Mouse (Mus musculus) layer of hippocampus, adult 9-10 months (tissue): ENCODE measurements around the gene Lypla2.
"Not testable (repeated sequence)": the region's sequence is repeated elsewhere in the genome, so short reads cannot be mapped to it uniquely, and the experiment has no call there.

ENCODE experiments used
- DNase-seq: peaks from one replicate; pipeline ENCODE4 v3.0.0; 2022; ENCODE audit warnings: low spot score

Lypla2 gene

DNA sequence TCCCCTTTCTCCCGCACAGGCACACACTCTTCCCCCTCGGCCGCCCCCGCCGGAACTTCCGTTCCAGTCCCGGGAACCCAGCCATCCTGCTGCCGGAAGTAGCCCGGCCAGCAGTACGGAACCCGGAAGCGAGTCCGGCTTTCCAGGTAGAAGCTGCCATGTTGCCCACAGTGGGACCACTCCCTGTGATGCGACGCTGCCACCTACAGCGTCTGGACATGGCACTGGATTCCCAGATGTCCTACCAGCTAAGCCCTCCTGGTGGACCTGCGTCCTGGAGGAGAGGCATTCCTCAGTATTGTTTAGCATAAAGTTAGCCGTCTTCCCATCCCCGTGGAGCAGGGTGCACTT is at the start of gene Lypla2:
Gene Lypla2, minus strand, starts transcription at position 71 of the 351 bp plus-strand sequence.
- DNase-seq = no peak

DNA sequence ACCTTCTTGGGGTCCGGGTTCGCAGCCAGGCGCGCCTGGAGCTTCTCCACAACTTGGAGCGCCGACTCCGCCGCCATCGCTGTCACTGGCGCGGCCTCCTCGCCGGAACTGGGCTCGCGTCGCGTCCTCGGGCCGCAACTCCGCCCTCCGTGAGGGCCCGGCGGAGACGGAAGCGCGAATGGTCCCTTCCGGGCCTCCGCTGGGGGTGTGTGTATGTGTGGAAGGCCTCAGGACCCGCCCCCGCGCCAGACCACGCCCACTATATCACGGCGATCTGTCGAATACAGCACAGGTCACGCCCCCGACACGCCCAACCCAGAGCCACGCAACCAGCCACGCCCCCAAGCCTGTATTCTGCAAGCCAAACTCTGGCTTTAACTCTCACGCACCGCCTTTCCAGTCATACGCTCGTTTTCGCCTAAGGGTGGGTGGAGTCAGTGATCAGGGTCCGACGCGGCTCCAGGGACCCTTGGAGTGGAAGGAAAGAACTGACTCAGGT is 49.2 kb upstream of the Lypla2 start, which contains the start of gene Eloa:
Gene Eloa, minus strand, starts transcription at position 215 of the 499 bp plus-strand sequence.
- peak; percentile 98 for DNase-seq

DNA sequence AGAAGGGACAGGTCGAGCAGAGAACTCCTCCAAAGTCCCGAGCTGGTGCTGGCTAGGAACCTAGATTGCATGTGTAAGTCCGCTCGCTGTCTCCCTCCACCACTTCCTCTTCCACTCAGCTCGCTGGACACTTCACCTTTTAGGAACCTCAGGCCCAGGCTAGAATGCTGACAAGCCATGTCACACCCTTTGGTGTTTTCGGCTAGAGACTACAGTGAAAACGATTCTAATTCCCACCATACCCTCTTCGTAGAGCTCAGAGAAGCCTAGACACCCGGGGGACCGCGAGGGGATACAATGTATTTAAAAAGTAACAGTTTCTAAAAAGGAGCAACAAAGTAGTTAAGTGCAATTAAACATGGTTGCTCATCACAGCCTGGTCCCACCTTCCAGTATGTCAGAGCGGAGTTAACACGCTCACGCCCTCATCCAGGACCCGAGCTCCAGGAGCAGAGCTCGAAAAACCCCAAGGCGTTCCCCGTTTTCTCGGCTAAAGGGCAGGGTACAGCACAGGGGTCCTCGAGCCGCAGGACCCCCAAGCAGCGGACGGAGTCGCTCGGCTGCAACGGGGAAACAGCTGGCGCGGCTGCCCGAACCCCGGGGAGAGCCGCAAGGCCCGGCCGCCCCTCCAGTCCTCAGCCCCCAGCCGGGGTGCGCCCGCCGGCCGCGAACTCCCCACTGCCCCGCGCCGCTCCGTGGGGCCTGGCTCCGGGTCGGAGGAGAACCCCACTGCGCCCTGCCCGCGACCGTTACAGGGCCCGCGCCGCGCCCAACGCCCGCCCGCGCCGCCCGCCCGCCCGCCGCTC is 48.5 kb upstream of the Lypla2 start:
- DNase-seq = no peak

DNA sequence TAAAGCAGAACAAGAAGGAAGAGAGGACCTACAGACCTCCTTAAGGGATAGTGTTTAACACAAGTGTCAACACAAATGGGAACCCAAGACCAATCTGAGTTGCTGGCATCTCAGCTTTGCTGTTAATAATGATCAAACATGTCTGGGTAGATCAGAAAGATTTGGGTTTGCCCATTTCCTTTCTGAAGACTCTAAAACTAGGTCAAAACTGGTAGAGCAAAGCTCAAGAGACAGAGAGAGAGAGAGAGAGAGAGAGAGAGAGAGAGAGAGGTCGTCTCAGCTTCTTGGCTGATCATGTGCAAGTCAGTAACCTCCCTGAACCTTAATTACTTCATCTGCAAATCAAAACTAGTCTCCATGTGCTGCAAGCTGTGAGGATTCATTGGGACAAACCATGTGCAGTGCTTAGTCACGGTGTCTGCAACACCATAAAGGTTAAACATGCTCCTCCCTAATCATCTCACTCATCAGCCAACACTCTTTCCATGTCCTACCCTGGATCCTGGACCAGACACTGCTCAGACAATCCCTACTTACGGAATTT is 43.7 kb upstream of the Lypla2 start:
- no peak for DNase-seq

DNA sequence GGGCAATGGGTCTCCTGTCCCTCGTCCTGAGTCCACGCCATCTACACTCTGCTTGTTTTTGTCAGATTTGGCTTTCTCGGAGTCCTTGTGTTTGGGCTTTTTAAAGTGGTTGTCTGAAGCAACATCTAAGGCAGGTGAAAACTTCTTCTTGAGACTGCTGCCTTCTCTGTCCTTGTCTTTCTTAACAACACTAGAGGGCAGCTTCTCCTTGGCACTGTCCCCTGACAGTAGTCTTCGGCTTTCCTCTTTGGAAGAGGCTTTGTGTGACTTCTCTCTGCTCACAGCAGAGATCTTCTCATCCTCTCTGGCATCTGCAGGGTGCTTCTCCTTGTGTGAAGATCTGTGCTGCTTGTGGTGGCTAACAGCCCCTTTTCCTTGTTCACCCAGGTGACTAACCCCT is 38.2 kb upstream of the Lypla2 start:
- no peak for DNase-seq

DNA sequence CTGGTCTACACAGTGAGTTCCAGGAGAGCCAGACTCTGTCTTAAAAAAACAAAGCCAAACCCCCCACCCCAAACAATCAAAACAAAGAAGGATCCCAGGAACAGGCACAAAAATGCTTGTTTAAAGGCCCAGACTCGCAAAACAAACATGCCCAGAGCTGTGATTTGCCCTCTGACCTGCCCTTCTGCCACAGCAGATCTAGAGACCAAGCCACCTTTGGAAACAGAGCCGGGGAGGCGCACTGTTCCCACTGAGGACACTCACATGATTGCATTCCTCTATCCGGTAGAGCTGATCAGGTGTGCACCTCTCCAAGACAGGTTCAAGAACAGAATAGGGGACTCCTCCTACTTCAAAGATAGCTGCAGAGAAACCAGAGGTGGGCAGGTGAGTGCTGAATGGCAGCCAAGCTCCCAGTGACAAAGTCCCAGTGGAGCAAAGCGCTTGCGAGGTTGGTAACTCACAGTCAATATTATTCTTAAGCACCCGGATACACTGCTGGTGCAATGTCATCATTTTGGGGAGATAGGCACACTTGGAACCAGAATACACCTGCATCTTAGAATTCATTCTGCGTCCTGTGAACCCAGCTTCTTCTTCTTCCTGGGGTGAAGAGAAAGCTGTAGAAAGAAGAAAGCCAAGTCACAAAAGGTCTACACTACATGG is 36.5 kb upstream of the Lypla2 start:
- no peak for DNase-seq

DNA sequence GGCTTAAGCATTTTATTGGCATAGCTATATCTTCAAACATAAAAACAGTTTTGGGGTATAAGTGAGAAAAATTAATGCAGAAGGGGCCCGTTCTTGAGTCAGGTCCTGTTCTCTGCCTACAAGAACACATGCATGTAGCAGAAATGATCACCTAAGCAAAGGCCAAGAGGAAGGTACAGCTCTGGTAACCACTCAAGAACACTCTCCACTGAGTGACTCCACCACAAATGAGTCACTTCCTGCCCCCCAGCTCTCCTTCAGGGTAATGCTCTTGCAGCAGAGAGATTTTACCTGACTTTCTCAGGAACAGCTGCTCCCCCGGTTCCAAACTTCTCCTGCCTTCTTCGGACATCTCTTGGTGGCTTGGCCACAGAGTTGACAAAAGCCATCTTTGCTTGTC is 34.4 kb upstream of the Lypla2 start:
- no peak for DNase-seq

DNA sequence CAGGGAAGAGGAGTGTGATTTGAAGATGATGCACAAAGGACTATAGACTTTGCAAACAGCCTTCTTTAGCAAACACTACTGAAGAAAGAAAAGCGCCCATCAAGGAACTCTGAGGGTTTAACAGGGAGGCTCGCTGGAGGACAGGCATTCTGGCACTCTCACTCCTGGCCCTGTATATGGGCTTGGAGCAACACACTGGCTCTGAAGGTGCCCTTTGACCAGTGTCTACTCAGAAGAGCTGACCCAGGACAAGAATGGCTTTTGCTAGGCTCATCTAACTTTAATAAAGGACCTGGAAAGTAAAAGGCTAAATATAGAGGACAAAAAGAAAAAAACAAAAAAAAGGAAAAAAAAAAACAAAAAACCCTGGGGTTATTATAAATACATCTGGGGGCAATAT is 32.5 kb upstream of the Lypla2 start:
- no peak for DNase-seq

DNA sequence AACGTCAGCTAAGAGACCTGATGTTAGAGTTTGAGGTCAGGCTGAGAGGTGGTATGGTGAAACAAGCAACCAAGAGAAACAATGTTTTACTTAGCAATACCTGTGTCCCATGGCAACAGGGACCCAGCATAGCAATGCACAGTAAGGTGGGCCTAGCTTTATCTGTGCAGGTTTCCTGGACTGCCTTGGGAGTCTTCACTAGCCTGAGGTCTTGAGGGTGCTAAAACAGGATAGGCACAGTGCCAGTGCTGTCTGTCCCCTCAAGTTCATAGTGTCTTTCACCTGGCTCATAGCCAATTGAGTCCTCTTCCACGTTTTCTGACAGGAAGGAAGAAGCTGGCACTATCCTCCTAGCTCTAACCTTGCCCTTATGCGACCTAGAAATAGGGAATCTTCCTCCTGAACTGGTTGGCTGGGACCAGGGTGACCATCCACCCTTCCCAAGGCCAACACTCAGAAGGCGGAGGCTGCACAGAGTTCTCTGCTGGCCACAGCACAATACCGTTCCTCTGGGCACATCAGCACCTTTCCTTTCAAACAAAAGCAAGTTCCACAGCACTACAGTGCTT is 31.8 kb upstream of the Lypla2 start:
- DNase-seq = no peak

DNA sequence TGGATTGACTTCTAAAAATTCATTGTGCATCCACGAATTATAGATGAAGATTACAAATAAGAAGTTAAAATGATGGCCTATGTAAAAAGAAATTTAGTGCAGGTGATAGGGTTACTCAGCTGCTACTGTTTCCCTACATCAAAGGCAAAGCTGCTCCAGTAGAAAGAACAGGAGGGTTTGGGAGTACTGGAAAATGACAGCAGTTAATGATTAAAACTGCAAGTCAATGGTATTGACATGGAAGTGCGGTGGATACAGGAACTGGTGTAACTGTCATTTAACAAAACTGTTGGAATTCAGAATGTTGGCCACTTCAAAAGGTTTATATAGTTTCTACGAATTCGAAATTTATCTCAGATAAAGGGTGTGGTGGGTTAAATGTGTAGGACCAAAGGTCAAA is 22.7 kb upstream of the Lypla2 start:
- no peak for DNase-seq

DNA sequence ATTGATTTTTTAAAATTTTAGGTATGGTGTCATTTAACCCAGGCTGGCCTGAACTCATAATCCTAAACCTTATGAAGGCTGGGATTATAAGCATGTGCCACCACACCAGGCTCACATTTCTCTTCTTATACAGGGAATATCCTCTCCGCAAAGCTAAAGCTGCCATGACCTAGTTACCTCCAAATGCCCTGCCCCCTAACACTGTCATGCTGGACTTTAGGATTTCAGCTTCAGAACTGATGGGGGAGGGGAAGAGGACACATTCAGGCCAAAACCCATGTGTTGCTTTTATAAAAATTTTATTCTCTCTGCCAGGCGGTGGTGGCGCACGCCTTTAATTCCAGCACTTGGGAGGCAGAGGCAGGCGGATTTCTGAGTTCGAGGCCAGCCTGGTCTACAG is 21.5 kb upstream of the Lypla2 start:
- no peak for DNase-seq

DNA sequence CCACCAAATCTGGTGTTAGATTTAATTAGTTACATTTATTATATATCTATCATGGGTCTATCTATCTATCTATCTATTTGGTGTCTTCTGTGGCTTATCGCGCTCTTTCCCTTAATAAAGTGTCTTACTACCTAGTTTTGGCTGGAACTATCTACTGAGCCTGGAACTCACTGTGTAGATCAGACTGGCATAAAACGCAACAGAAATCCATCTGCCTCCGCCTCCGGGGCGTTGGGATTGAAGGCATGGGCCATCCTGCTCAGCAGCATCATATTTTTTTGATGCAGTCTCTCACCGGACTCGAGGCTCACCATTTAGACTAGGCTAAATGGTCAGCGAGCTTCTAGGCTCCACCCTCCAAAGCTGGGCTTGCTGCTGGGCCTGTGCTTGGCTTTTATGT is 15.3 kb upstream of the Lypla2 start:
- DNase-seq = no peak

DNA sequence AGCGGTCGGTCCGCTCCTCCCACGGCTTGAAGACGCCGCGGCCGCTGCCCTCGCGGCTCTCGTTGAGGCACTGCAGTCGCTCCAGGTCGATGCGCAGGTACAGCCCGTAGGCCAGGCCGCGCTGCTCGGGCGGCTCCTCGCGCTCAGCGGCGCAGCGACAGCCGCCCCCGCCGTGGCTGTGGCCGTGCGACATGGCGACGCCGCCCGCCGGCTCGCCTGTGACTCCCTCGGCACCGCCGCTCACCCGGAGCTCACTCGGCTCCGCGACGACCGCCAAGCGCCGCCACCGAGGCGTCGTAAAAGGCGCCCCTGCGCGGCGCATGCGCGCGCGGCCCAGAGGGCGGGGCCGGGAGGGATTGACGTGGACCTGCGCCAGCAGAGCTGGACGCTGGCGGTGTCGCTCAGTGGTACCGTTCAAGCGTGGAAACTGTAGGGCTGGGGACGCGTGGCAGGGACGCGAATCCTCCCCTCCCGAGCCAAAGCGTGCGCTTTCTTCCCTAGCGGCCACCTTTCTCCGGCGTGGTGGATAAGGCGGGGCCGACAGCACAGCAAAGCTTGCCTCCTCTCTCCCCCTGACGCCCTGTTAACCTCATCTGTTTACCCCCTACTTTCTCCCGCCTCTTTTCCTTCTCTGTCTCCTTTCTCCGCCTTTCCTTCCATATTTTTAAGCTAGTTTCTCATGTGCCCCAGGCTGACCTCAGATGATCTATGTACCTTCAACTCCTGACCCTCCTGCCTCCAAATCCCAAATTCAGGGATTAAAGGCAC is 14.7 kb upstream of the Lypla2 start, which contains the start of gene Pithd1:
Gene Pithd1, minus strand, starts transcription at position 322 of the 768 bp plus-strand sequence.
- DNase-seq = peak; percentile 79

DNA sequence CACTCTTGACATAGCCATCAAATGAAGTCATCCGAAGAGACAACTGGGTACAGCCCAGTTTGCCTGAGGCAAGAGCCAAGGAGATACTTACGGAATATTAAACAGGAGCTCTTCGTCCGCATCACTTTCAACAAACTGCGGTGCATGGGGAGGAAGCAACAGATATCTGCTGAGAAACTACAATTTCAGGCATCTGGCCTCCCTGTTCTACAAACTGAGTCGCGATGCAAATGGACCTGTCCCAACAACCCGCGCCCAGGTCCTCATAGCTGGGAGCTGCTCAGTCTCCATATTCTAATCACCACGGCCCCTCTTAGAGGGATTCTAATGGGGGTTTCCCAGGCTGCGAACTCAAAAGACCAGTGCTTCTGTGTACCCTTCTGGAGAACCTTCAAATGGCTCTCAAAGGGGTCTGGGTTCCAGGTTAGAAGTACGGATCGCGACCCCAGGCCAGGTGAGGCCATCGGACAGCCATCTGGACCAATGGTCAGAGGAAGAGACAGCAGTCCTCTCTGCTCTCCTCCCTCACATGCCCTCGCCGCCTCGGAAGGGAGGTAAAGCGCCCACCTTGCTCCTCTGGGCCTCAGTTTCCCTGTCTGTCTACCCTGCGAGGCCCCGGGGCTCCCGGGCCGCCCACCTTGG is 14.0 kb upstream of the Lypla2 start:
- DNase-seq = no peak

DNA sequence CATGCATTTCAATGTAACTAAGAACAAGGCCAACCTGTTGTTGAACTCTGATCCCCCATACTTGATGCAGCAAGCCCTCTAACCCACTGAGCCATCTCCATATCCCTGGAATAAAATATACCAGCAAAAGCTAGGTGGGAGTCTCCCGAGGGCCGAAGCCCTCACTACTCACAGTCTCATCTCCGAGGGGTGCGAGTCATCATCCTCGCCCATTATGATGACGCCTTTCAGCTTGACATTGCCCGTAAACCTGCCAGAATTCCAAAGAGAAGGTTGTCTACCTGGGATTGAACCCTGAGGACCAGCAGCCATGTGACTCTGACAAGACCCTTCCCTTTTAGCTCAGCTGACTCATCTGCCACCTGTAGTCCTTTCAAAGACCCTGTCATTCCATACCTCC is 13.3 kb upstream of the Lypla2 start:
- DNase-seq = no peak

DNA sequence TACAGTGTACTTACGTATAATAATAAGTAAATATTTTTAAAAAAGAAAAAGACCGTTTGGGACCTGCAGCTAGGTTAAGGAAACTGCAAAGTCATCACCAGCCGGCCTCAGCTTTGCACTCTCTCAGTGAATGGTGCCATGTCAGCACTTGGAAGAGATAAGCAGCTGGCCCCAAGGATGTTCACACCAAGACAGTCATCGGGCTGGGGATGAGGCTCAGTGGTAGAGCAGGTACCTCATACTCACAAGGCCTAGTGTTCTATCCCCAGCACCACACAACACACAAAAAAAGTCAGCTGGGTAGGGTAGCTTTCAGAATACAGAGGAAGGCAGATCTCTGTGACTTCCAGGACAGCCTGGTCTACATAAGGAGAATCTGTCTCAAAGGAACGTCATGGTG is 12.8 kb upstream of the Lypla2 start:
- no peak for DNase-seq

DNA sequence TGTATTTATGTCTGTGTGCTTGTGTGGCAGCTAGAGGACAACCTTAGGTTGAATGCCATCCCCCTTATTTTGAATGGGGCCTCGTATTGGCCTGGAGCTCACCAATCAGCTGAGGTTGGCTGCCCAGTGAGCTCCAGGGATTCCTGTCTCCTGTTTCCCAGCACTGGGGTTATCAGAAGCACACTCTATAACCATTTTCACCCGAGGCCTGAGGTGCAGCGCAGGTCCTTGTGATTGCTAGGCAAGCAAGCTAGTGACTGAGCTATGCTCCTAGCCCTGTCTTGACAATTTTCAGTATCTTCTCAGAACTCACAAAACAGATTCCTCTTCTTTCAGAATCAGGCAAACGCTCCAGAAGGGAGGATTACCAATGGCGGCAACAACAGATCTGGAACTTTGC is 12.1 kb upstream of the Lypla2 start:
- no peak for DNase-seq

DNA sequence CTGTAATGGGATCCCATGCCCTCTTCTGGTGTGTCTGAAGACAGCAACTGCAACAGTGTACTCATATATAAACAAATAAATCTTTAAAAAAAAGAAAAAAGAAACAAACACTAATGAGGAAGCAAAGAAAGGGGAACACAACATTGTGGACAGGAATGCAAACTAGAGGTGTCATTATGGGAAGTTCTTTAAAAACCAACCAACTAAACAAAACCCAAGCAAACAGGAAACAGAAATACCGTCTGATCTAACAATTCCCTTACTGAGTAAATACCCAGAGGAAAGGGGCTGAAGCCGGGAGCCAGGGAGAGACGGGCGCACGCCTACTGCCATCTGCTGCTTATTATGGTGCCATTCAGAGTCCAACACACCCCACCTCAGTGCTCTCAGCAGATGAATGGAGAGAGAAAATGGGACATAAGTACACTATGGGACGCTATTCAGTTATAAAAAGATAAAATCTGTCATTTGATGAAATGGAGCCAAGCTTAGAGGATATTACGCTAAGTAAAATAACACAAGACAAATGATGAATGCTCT is 9.2 kb upstream of the Lypla2 start:
- DNase-seq = peak; percentile 79

DNA sequence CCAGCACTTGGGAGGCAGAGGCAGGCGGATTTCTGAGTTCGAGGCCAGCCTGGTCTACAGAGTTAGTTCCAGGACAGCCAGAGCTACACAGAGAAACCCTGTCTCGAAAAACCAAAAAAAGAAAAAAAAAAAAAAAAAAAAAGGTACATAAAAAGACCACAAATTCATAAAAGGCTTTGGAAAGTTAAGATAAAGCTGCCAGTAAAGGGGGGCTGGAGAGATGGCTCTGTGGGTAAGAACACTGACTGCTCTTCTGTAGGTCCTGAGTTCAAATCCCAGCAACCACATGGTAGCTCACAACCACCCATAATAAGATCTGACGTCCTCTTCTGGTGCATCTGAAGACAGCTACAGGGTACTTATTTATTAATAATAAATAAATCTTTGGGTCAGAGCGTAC is 7.8 kb upstream of the Lypla2 start:
- not testable (repeated sequence) for DNase-seq

DNA sequence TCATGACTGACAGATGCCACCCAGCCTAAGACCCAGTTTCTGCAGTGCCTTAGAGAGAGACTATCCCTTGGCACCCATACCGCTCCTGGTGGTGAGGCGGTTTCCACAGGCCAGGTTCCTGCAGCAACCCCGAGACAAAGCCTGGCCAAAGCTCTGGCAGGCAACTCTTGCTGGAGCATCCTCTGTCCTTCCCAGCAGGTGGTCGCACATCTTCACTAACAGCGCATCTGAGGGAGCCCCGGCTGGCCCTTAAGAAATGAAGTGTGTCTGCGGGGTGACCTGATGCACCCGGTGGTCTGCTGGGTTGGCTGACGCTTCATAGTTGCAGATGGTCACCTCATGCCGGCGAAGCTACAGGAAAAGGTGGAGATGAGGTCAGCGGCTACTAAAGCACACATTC is 3.7 kb upstream of the Lypla2 start:
- no peak for DNase-seq
